Mouse (Mus musculus): ENCODE measurements around the gene Pcsk2. TPM values are rescaled to one million over a fixed set of nuclear protein-coding genes. Genes with fewer than 3 reads are reported as not detected.

The Pcsk2 gene
- polyA plus RNA-seq, 1 experiment = not detected

DNA sequence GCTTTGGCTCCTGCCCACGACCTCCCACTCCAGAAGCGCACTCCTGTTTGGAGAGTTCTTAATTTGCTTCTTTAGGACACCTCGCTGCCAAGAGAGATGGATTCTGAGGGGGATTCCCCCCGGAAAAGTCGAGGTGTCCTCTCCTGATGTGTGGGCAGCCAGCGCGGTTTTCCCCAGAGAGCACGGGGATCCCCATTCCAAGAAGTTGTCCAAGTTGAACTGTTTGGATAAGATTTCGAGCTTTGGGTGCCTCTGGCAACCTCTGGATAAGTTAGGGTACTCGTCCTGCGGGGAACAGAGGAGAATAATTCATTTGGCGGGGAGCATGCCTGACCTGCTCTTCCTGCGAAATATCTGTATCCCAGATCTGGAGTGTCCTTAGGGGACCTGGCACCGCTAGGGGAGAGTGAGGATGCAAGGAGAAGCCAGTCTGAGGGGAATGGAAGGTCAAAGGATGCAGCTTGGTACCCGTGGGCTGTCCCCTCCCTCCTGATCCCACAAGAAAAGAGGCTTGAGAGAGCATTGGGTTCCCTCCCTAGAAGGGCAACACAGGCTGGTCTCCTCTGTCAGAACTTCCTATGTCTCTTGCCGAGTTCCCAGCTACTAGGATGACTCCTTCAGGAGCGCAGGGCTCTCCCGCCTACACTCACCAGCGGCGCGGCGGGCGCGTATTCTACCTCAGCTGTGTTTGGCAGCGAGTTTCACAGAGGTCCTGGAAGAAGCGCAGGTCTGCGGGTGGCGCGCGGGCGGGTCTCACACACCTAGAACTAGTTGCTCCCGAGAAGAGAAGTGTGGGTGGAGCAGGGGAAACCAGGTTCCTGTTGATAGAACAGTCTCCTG, 1.5 kb downstream of the Pcsk2 start:
- H3K36me3 ChIP-seq (ENCODE audit: control insufficient read depth, insufficient read depth, low read length) = no peaks in the 10 kb centered on the region
- H3K4me1 ChIP-seq (ENCODE audit: control insufficient read depth, insufficient read depth, insufficient read length) = no peaks in the 10 kb centered on the region
- WGBS = 7% methylated on average over 32 of the region's 32 CpGs
- DNase-seq (ENCODE audit: low read depth in 1 of 2, low spot score in 2 of 2) = no peak
- TF ChIP-seq CTCF (IDR thresholded peaks at IDR 0.05; ENCODE audit: extremely low read depth, insufficient read depth, insufficient read length, insufficient replicate concordance) (no peak), POLR2A (IDR thresholded peaks at IDR 0.05; ENCODE audit: low read depth, low read length) (no peak)
- no peak overlapping the region for H3K4me3 ChIP-seq (ENCODE audit: extremely low read depth, insufficient read depth, insufficient read length)
- peaks cover 6% of the 10 kb centered on the region; the same call in 1 of the 2 replicates for H3K27me3 ChIP-seq (ENCODE audit: control insufficient read depth, insufficient read depth, low read length)
- H3K27ac ChIP-seq (ENCODE audit: insufficient read depth, low read length) = no peak overlapping the region

DNA sequence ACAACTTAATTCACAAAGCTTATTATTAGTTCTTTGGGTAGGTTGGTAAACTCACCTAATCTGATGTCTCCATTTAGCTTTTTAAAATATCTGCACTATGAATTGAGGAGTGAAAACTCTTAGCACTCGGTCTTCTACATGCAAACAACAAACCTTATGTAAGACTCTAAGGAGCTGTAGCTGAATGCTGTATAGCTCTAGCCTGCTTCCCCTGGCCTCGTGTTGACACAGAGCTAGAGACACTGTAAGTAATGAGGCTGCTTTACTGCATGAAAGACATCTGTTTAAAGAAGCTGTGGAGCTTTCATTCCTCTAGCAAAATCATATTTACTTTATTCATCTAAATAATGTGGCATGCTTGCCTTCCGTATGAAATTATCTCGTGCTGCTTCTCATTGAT, 14.4 kb downstream of the Pcsk2 start:
- no peak for TF ChIP-seq POLR2A (IDR thresholded peaks at IDR 0.05; ENCODE audit: low read depth, low read length)
- no peak for TF ChIP-seq CTCF (IDR thresholded peaks at IDR 0.05; ENCODE audit: extremely low read depth, insufficient read depth, insufficient read length, insufficient replicate concordance)
- no peaks in the 10 kb centered on the region for H3K36me3 ChIP-seq (ENCODE audit: control insufficient read depth, insufficient read depth, low read length)
- WGBS = 73% methylated on average over 4 of the region's 4 CpGs
- no peaks in the 10 kb centered on the region for H3K4me1 ChIP-seq (ENCODE audit: control insufficient read depth, insufficient read depth, insufficient read length)
- H3K27me3 ChIP-seq (ENCODE audit: control insufficient read depth, insufficient read depth, low read length) = no peaks in the 10 kb centered on the region
- H3K4me3 ChIP-seq (ENCODE audit: extremely low read depth, insufficient read depth, insufficient read length) = no peak overlapping the region
- no peak for DNase-seq (ENCODE audit: low read depth in 1 of 2, low spot score in 2 of 2)
- no peak overlapping the region for H3K27ac ChIP-seq (ENCODE audit: insufficient read depth, low read length)

DNA sequence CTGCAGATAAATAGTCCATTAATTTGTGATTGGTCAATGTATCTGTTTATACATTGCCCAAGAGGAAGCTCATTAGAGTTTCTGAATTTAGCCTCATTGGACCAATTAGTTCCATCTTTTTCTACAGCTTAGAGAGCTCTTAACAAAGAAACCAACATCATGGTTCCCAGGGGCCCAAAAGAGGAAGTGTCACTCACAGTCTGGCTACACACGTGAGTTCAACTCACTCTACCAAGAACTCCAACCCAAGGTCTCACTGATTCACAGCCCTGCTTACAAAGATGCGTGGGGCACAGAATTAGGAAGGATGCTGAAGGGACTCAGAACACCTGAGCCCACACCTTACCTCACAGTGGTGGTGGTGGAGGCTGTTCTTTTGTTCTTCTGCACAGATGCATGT, 19.1 kb downstream of the Pcsk2 start:
- DNase-seq (ENCODE audit: low read depth in 1 of 2, low spot score in 2 of 2) = no peak
- H3K36me3 ChIP-seq (ENCODE audit: control insufficient read depth, insufficient read depth, low read length) = no peaks in the 10 kb centered on the region
- H3K27me3 ChIP-seq (ENCODE audit: control insufficient read depth, insufficient read depth, low read length) = no peaks in the 10 kb centered on the region
- no peak overlapping the region for H3K4me3 ChIP-seq (ENCODE audit: extremely low read depth, insufficient read depth, insufficient read length)
- no peak for TF ChIP-seq POLR2A (IDR thresholded peaks at IDR 0.05; ENCODE audit: low read depth, low read length)
- no peak for TF ChIP-seq CTCF (IDR thresholded peaks at IDR 0.05; ENCODE audit: extremely low read depth, insufficient read depth, insufficient read length, insufficient replicate concordance)
- H3K27ac ChIP-seq (ENCODE audit: insufficient read depth, low read length) = no peak overlapping the region
- no peaks in the 10 kb centered on the region for H3K4me1 ChIP-seq (ENCODE audit: control insufficient read depth, insufficient read depth, insufficient read length)
- WGBS = 32% methylated on average over 2 of the region's 2 CpGs

DNA sequence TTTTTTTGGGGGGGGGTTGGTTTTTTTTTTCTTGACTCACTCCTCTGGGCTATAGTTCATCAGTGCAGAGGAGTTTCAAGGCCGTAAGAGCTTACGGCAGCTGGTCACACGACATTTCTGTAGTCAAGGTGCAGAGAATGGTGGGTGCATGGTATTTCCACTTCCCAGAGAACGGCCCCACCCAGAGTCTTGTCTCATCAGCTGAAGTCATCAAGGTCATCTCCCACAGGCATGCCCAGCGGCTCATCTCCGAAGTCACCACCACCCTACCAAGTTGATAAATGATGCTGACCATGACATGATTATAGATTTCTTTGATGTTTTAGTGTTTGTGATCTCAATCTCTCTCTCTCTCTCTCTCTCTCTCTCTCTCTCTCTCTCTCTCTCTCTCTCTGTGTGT, 20.0 kb downstream of the Pcsk2 start:
- no peak overlapping the region for H3K4me3 ChIP-seq (ENCODE audit: extremely low read depth, insufficient read depth, insufficient read length)
- no peaks in the 10 kb centered on the region for H3K36me3 ChIP-seq (ENCODE audit: control insufficient read depth, insufficient read depth, low read length)
- DNase-seq (ENCODE audit: low read depth in 1 of 2, low spot score in 2 of 2) = no peak
- WGBS = 92% methylated on average over 6 of the region's 6 CpGs
- no peaks in the 10 kb centered on the region for H3K4me1 ChIP-seq (ENCODE audit: control insufficient read depth, insufficient read depth, insufficient read length)
- H3K27ac ChIP-seq (ENCODE audit: insufficient read depth, low read length) = no peak overlapping the region
- no peaks in the 10 kb centered on the region for H3K27me3 ChIP-seq (ENCODE audit: control insufficient read depth, insufficient read depth, low read length)
- TF ChIP-seq CTCF (IDR thresholded peaks at IDR 0.05; ENCODE audit: extremely low read depth, insufficient read depth, insufficient read length, insufficient replicate concordance) (no peak), POLR2A (IDR thresholded peaks at IDR 0.05; ENCODE audit: low read depth, low read length) (no peak)

DNA sequence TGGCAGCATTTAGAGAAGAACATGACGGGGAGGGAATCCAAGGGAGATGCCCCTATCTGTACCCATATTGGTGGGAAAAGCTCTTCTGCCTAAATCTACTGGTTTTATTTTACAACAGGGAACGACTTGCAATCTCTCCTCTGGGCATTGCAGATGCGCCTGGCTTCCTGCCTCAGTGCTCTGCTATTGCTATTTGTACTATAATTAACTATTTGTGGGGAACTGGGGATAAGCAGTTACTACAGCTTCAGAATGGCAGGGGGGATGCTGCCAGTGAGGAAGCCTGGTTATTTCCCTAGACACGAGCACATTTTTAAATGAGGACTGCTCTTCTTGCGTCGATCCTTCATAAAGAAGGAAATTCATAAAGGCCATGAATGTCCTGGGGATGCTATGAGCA, 39.4 kb downstream of the Pcsk2 start:
- no peak overlapping the region for H3K27ac ChIP-seq (ENCODE audit: insufficient read depth, low read length)
- TF ChIP-seq CTCF (IDR thresholded peaks at IDR 0.05; ENCODE audit: extremely low read depth, insufficient read depth, insufficient read length, insufficient replicate concordance) (no peak), POLR2A (IDR thresholded peaks at IDR 0.05; ENCODE audit: low read depth, low read length) (no peak)
- 80% methylated on average over 6 of the region's 6 CpGs for WGBS

DNA sequence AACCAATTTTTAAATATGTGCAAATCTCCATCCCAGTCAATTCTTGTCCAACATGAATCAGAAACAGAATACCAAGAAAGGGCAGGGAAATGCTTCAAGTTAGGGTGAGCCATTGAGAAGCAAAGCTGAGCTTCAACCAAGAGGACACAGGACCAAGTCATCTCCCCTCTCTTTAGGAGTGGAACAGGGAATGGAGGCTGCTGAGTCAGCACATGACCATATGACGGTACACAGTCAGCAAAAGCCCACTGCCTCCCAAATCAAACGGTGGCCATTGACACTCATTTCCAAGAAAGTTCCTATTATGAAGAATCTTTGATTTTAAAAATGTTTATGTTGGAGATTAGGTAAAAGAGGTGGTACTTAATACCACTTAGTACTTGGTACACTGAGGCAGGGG, 44.4 kb downstream of the Pcsk2 start:
- no peaks in the 10 kb centered on the region for H3K36me3 ChIP-seq (ENCODE audit: control insufficient read depth, insufficient read depth, low read length)
- TF ChIP-seq POLR2A (IDR thresholded peaks at IDR 0.05; ENCODE audit: low read depth, low read length) (no peak), CTCF (IDR thresholded peaks at IDR 0.05; ENCODE audit: extremely low read depth, insufficient read depth, insufficient read length, insufficient replicate concordance) (no peak)
- no peak for DNase-seq (ENCODE audit: low read depth in 1 of 2, low spot score in 2 of 2)
- WGBS = 90% methylated on average over 2 of the region's 2 CpGs
- H3K27me3 ChIP-seq (ENCODE audit: control insufficient read depth, insufficient read depth, low read length) = no peaks in the 10 kb centered on the region
- no peaks in the 10 kb centered on the region for H3K4me1 ChIP-seq (ENCODE audit: control insufficient read depth, insufficient read depth, insufficient read length)
- no peak overlapping the region for H3K27ac ChIP-seq (ENCODE audit: insufficient read depth, low read length)
- H3K4me3 ChIP-seq (ENCODE audit: extremely low read depth, insufficient read depth, insufficient read length) = no peak overlapping the region

More for the DNA sequence above, 39.4 kb downstream of the Pcsk2 start:
- H3K36me3 ChIP-seq (ENCODE audit: control insufficient read depth, insufficient read depth, low read length) = no peaks in the 10 kb centered on the region
- H3K4me3 ChIP-seq (ENCODE audit: extremely low read depth, insufficient read depth, insufficient read length) = no peak overlapping the region
- H3K4me1 ChIP-seq (ENCODE audit: control insufficient read depth, insufficient read depth, insufficient read length) = no peaks in the 10 kb centered on the region
- H3K27me3 ChIP-seq (ENCODE audit: control insufficient read depth, insufficient read depth, low read length) = no peaks in the 10 kb centered on the region
- DNase-seq (ENCODE audit: low read depth in 1 of 2, low spot score in 2 of 2) = no peak

DNA sequence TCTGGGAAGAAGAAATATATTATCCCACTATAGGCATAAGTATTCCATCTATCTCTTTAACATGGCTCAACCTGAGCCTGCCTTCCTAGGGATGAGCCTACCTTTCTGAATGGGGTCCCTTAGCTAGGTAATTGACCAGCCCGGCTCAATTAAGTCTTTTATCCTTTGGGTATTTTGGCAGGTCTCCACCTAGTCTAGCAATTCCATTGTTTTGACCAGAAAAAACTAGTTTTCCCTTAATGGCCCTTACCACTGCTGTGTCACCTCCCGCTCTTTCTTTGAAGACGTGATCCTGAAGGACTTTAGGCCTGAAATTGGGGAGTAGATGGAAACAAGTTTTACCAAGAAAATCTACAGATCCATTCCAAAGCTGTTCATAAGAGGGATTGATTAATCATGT, 57.1 kb downstream of the Pcsk2 start:
- Histone ChIP-seq H3K27me3 (ENCODE audit: control insufficient read depth, insufficient read depth, low read length) (no peaks in the 10 kb centered on the region), H3K4me1 (ENCODE audit: control insufficient read depth, insufficient read depth, insufficient read length) (no peaks in the 10 kb centered on the region), H3K27ac (ENCODE audit: insufficient read depth, low read length) (no peak overlapping the region), H3K36me3 (ENCODE audit: control insufficient read depth, insufficient read depth, low read length) (no peaks in the 10 kb centered on the region), H3K4me3 (ENCODE audit: extremely low read depth, insufficient read depth, insufficient read length) (no peak overlapping the region)
- TF ChIP-seq POLR2A (IDR thresholded peaks at IDR 0.05; ENCODE audit: low read depth, low read length) (no peak), CTCF (IDR thresholded peaks at IDR 0.05; ENCODE audit: extremely low read depth, insufficient read depth, insufficient read length, insufficient replicate concordance) (no peak)
- no peak for DNase-seq (ENCODE audit: low read depth in 1 of 2, low spot score in 2 of 2)
- 80% methylated on average over 3 of the region's 3 CpGs for WGBS
